Mouse (Mus musculus) liver, postnatal 0 days (tissue): ENCODE data around the gene Olfr1220.

Experiments
- CTCF ChIP-seq: sonication (generic); IDR thresholded peaks from 2 replicates; pipeline ENCODE4 v1.5.1; 2016; ENCODE audit warnings: antibody characterized with exemption, low read depth
- EP300 ChIP-seq: IDR thresholded peaks from 2 replicates; pipeline ENCODE4 v1.6.1; 2016; ENCODE audit warnings: antibody characterized with exemption, low read depth, mild to moderate bottlenecking

GRCm38 (mm10) chr2:89093848-89094247 is 12.8 kb downstream of the Olfr1220 start:
- TF ChIP-seq EP300 (no peak), CTCF (no peak)
